Mouse (Mus musculus) stomach, postnatal 0 days (tissue): ENCODE data around the gene Fam173a.

Source experiments
- CTCF ChIP-seq: IDR thresholded peaks from 2 replicates; pipeline ENCODE4 v1.5.1; 2016; ENCODE audit warnings: antibody characterized with exemption, low read depth, mild to moderate bottlenecking, moderate library complexity
- EP300 ChIP-seq: optimal IDR thresholded peaks from 2 replicates; pipeline ENCODE3; 2016; ENCODE audit warnings: antibody characterized with exemption

GRCm38 (mm10) chr17:25837533-25837932, 44.8 kb upstream of the Fam173a start:
- TF ChIP-seq CTCF, result no peak
- no peak for TF ChIP-seq EP300
